Mouse (Mus musculus): ENCODE results near the gene Msh6.
"Not testable (repeated sequence)": the region's sequence is repeated elsewhere in the genome, so short reads cannot be mapped to it uniquely, and the experiment has no call there.

Msh6 gene

GRCm38 (mm10) chr17:87974629-87975228 is at the start of gene Msh6:
Msh6 (plus strand) TSS chr17:87975062.
- peak; percentile 89 for DNase-seq

GRCm38 (mm10) chr17:87934326-87934725 is 40.5 kb upstream of the Msh6 start:
- no peak for DNase-seq

GRCm38 (mm10) chr17:87934736-87935135 is 40.1 kb upstream of the Msh6 start:
- DNase-seq = no peak

DNA sequence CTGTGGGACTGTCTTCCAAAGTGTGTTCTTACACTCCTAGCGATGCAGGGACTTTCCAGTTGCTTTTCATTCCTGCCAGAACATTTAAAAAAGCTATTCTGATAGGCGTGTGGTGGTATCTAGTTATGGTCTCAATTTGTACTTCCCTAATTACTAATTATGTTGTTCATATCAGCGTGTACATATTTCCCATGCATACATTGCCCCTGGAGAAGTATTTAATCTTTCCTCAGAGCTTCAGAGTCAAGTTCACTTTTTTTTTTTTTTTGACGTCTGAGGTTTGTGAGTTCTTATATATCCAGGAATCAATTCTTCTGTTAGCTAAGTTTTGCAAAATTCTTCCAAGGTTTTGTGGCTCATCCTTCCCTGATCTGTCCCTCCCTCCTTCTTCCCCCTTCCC is 38.7 kb upstream of the Msh6 start:
- no peak for DNase-seq

DNA sequence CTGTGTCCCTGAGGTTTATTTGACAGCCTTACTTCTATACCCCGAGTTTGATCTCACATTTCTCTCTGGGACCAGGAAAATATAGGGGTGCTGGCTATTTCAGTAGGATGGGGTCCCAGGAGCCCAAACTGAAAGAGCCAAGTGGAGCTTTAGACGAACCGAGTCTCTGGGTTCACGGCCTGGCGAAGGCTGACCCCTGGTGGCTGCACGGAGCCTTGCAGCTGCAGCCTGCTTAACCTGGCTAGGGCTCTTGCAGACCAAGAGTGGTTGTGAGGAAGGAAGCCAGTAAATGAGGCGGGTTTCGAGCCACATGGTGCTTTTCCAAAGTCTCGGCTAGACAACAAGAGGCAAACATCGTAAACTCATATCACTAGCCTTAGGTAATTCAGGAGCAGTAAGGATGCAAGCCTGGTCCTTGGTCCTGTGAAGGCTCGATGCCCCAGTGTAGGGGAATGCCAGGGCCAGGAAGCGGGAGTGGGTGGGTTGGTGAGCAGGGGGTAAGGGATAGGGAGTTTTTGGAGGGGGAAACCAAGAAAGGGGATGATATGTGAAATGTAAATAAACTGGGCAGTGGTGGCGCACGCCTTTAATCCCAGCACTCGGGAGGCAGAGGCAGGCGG is 25.8 kb upstream of the Msh6 start:
- peak; percentile 84 for DNase-seq

DNA sequence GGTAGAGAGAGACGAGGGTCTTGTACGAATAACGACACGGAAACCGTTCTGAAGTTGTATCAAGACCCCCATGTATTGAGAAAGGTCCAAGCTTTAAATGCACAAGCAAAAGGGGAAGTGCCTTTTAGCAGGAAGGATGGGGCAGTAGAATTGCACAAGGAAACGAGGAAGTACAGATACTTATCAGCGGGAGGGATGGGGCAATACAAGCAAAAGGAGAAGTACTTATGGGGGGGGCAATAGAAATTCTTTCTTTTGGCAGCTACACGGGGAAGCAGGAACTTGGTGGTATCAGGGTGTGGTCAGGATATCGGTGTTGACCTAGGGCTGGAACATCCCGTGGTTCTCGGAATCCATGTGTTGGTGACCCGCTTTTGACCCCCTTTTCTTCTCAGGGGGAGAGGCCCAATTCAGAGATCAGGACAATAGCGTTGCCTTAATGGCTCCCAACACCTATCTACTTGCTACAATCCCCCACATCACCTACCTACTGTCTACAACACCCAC is 20.2 kb upstream of the Msh6 start:
- DNase-seq = not testable (repeated sequence)

GRCm38 (mm10) chr17:87957096-87957840 is 17.6 kb upstream of the Msh6 start:
- DNase-seq = peak; percentile 72

DNA sequence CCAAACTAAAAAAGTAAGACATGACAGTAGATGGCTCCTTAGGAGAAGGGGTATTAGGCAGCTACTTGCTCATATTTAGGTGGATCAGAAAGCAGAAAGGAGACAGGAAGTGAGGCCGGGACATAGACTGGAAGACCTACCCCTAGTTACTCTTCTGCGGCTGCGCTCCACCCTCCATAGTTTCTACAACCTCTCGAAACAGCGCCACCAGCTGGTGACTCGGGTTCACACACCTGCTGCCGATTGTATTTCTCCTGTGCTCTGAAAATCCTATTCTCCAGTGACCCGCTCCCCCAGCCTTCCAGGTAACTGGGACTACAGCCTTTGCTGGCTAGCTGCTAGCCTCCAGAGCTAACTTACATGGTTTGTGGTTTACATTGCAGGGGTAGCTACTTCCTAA is 16.6 kb upstream of the Msh6 start:
- no peak for DNase-seq

GRCm38 (mm10) chr17:87959406-87959805 is 15.5 kb upstream of the Msh6 start:
- DNase-seq = not testable (repeated sequence)

DNA sequence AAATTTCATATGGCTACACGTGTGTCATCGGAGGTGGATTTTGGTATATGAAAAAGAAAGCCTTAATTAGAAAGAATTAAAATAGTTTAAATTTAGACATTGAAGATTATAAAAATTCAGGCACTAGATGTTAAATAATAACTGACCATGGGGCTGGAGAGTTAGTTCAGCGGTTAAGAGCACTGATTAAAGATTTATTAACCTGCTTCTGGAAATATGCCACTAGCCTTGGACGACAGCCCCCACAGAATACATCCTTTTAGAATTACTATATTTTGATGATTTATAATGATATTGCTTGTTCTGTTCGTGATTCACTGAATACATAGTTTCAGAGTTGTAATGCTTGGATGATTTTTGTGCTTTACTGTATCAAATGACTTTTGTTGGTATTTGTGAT is 14.9 kb upstream of the Msh6 start:
- DNase-seq = not testable (repeated sequence)

GRCm38 (mm10) chr17:87963081-87964075 is 11.5 kb upstream of the Msh6 start:
- DNase-seq = no peak

GRCm38 (mm10) chr17:87968483-87968926 is 6.4 kb upstream of the Msh6 start:
- peak; percentile 35 for DNase-seq

DNA sequence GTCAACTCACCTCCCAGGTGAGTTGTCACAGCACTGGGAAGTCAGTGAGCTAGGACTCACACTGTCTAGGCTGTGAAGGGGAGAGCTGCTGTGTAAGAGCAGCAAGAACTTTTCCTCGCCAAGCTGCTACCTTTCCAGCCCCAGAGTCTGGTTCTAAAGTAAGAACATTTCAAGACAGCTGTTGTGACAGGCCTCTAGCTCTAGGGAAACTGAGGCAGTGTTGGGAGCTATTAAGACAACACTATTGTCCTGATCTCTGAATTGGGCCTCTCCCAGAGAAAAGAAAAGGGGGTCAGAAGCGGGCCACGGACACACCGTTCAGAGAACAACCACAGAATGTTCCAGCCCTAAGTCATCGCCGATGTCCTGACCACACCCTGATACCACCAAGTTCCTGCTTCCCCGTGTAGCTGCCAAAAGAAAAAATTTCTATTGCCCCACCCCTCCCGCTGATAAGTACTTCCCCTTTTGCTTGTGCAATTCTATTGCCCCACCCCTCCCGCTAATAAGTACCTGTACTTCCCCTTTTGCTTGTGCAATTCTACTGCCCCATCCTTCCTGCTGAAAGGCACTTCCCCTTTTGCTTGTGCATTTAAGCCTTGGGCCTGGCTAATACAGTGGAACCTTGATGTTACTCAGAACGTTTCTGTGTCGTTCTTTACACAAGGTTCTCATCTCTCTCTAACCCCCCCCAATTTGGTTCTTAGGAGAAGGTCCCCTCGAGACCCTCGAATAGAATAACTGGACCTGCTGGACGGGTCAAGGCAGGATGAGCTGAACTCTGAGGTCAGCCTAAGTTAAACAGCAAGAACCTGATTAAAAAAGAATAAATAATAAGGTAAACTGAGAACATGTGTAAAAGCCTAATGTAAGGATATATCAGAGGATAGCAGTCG is 2.9 kb upstream of the Msh6 start:
- DNase-seq = not testable (repeated sequence)

- DNase-seq = no peak
Measured at GRCm38 (mm10) chr17:87972856-87973255, 2.0 kb upstream of the Msh6 start.

- DNase-seq = no peak
Measured at GRCm38 (mm10) chr17:87973261-87974167, 1.3 kb upstream of the Msh6 start.

DNA sequence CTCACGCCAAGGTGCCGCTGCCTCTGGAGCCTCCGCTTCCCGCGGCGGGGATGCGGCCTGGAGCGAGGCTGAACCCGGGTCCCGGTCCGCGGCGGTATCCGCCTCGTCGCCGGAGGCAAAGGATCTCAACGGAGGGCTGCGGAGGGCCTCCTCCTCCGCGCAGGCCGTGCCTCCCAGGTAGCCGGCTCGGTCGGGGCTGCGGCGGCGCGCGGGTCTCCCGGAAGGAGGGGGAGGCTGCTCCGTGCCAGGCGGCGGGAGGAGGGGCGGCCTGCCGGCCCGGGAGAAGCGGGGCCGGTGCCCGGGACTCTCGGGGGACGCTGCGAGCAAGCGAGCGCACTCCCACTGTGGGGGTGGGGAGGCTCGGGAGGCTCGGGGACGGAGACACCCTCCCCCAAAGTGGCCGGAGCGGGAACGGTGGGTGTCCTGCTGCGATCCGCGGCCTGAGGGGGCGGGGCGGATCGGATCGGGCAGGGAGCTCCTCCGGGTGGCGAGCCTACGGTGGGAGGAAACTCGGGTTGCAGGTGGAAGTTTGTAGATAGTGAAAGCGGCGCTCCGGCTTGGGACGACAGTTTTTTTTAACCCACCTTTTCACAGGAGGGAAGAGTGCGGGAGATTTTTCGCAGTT is 479 bp downstream of the Msh6 start:
- DNase-seq = peak; percentile 74

DNA sequence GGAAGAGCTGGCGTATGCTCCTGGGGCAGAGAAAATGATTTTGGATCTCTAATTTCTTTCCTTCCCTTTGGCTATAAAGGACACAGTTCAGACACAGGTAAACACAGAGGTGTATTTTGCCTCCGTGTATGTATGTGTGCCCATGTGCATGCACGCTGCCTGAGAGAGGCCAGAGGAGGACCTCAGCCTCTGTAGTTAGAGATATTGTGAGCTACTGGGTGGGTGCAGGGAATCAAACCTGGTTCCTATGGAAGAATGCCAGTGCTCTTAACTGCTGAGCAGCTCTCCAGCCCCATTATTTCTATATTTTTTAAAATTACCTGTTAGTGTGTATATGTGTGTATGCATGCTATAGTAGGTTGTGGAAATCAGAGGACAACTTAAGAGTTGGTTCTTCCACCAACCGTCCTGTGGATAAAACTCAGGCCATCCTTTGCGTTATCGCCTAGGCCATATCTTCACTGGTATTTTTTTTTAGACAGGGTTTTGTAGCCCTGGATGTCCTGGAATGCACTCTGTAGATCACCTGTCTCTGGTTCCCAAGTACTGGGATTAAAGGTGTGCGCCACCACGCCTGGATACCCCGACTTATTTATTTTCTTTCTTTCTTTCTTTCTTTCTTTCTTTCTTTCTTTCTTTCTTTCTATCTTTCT is 1.4 kb downstream of the Msh6 start:
- DNase-seq = no peak

- not testable (repeated sequence) for DNase-seq
Measured at GRCm38 (mm10) chr17:87976927-87977326, 2.1 kb downstream of the Msh6 start.

GRCm38 (mm10) chr17:87979696-87980095 is 4.8 kb downstream of the Msh6 start:
- not testable (repeated sequence) for DNase-seq
